Mouse (Mus musculus): ENCODE results near the gene Eif5a. TPM values are rescaled to one million over a fixed set of nuclear protein-coding genes. Genes with fewer than 3 reads are reported as not detected.

Eif5a gene
- polyA plus RNA-seq, 1 experiment from 2014 or later: 975 TPM

Small RNA genes within 50 kb of the gene (microRNA-seq; reads per million reads assigned to microRNA genes)
- not detected for gene Mir6924

Other genes with a start within 250 kb of the Eif5a start
- 310 and 340 TPM in 2 replicates for gene Eif4a1, start 249.5 kb downstream of the Eif5a start, polyA plus RNA-seq (2015; fragmentation: Nextera tagmentation; extraction: Ambion mirVana)
- gene Senp3, start 239.9 kb downstream of the Eif5a start, polyA plus RNA-seq (2015; fragmentation: Nextera tagmentation; extraction: Ambion mirVana): 47.1 and 54.8 TPM in 2 replicates
- 0.54 and 0.99 TPM in 2 replicates for gene Tnfsf13, start 236.2 kb downstream of the Eif5a start, polyA plus RNA-seq (2015; fragmentation: Nextera tagmentation; extraction: Ambion mirVana)
- gene Tnfsf12, start 226.1 kb downstream of the Eif5a start, polyA plus RNA-seq (2015; fragmentation: Nextera tagmentation; extraction: Ambion mirVana): 7.3 and 8.9 TPM in 2 replicates
- 2.9 and 4.2 TPM in 2 replicates for gene Tnfsfm13, start 225.9 kb downstream of the Eif5a start, polyA plus RNA-seq (2015; fragmentation: Nextera tagmentation; extraction: Ambion mirVana)
- gene Polr2a, start 163.3 kb downstream of the Eif5a start, polyA plus RNA-seq (2015; fragmentation: Nextera tagmentation; extraction: Ambion mirVana): 10.9 and 18.3 TPM in 2 replicates
- 0.16 and 0.48 TPM in 2 replicates for gene Slc35g3, start 160.0 kb downstream of the Eif5a start, polyA plus RNA-seq (2015; fragmentation: Nextera tagmentation; extraction: Ambion mirVana)
- gene Zbtb4, start 156.0 kb downstream of the Eif5a start, polyA plus RNA-seq (2015; fragmentation: Nextera tagmentation; extraction: Ambion mirVana): 3.1 and 3.8 TPM in 2 replicates
- 5.4 and 7.5 TPM in 2 replicates for gene Chrnb1, start 126.0 kb downstream of the Eif5a start, polyA plus RNA-seq (2015; fragmentation: Nextera tagmentation; extraction: Ambion mirVana)
- gene Fgf11, start 120.1 kb downstream of the Eif5a start, polyA plus RNA-seq (2015; fragmentation: Nextera tagmentation; extraction: Ambion mirVana): 1.8 and 2.9 TPM in 2 replicates
- gene Tmem102, start 116.3 kb downstream of the Eif5a start, polyA plus RNA-seq (2015; fragmentation: Nextera tagmentation; extraction: Ambion mirVana): 1.1 and 2.6 TPM in 2 replicates
- gene Gm39566, start 106.7 kb downstream of the Eif5a start, polyA plus RNA-seq (2015; fragmentation: Nextera tagmentation; extraction: Ambion mirVana): not detected in 2 replicates
- gene Spem2, start 103.5 kb downstream of the Eif5a start, polyA plus RNA-seq (2015; fragmentation: Nextera tagmentation; extraction: Ambion mirVana): not detected in 2 replicates
- not detected in 2 replicates for gene Spem1, start 99.8 kb downstream of the Eif5a start, polyA plus RNA-seq (2015; fragmentation: Nextera tagmentation; extraction: Ambion mirVana)
- gene Nlgn2, start 84.2 kb downstream of the Eif5a start, polyA plus RNA-seq (2015; fragmentation: Nextera tagmentation; extraction: Ambion mirVana): 1.6 and 2.2 TPM in 2 replicates
- gene Tmem256, start 83.4 kb downstream of the Eif5a start, polyA plus RNA-seq (2015; fragmentation: Nextera tagmentation; extraction: Ambion mirVana): 291 and 359 TPM in 2 replicates
- gene Plscr3, start 75.6 kb downstream of the Eif5a start, polyA plus RNA-seq (2015; fragmentation: Nextera tagmentation; extraction: Ambion mirVana): 68.5 and 81.4 TPM in 2 replicates
- 0.31 and 0.80 TPM in 2 replicates for gene Tnk1, start 63.2 kb downstream of the Eif5a start, polyA plus RNA-seq (2015; fragmentation: Nextera tagmentation; extraction: Ambion mirVana)
- not detected in 2 replicates for gene Tmem95, start 43.9 kb downstream of the Eif5a start, polyA plus RNA-seq (2015; fragmentation: Nextera tagmentation; extraction: Ambion mirVana)
- gene Kctd11, start 40.6 kb downstream of the Eif5a start, polyA plus RNA-seq (2015; fragmentation: Nextera tagmentation; extraction: Ambion mirVana): 3.3 and 5.7 TPM in 2 replicates
- gene Acap1, start 26.4 kb downstream of the Eif5a start, polyA plus RNA-seq (2015; fragmentation: Nextera tagmentation; extraction: Ambion mirVana): 4.5 and 14.8 TPM in 2 replicates
- 3.7 and 5.8 TPM in 2 replicates for gene 2810408A11Rik, start 21.0 kb downstream of the Eif5a start, polyA plus RNA-seq (2015; fragmentation: Nextera tagmentation; extraction: Ambion mirVana)
- gene Neurl4, start 20.9 kb downstream of the Eif5a start, polyA plus RNA-seq (2015; fragmentation: Nextera tagmentation; extraction: Ambion mirVana): 5.2 and 7.0 TPM in 2 replicates
- 44.8 and 54.9 TPM in 2 replicates for gene Gps2, start 8.1 kb downstream of the Eif5a start, polyA plus RNA-seq (2015; fragmentation: Nextera tagmentation; extraction: Ambion mirVana)
- 5.5 and 5.7 TPM in 2 replicates for gene Ybx2, start 13.8 kb upstream of the Eif5a start, polyA plus RNA-seq (2015; fragmentation: Nextera tagmentation; extraction: Ambion mirVana)
- gene Slc2a4, start 26.2 kb upstream of the Eif5a start, polyA plus RNA-seq (2015; fragmentation: Nextera tagmentation; extraction: Ambion mirVana): 42.0 and 42.6 TPM in 2 replicates
- gene Cldn7, start 42.8 kb upstream of the Eif5a start, polyA plus RNA-seq (2015; fragmentation: Nextera tagmentation; extraction: Ambion mirVana): 3.8 and 13.9 TPM in 2 replicates
- 19.9 and 21.6 TPM in 2 replicates for gene Ctdnep1, start 59.2 kb upstream of the Eif5a start, polyA plus RNA-seq (2015; fragmentation: Nextera tagmentation; extraction: Ambion mirVana)
- 97.8 and 99.6 TPM in 2 replicates for gene Elp5, start 60.6 kb upstream of the Eif5a start, polyA plus RNA-seq (2015; fragmentation: Nextera tagmentation; extraction: Ambion mirVana)
- gene Gabarap, start 69.2 kb upstream of the Eif5a start, polyA plus RNA-seq (2015; fragmentation: Nextera tagmentation; extraction: Ambion mirVana): 402 and 455 TPM in 2 replicates
- gene Phf23, start 73.8 kb upstream of the Eif5a start, polyA plus RNA-seq (2015; fragmentation: Nextera tagmentation; extraction: Ambion mirVana): 38.4 and 42.4 TPM in 2 replicates
- 17.4 and 24.8 TPM in 2 replicates for gene Dvl2, start 78.6 kb upstream of the Eif5a start, polyA plus RNA-seq (2015; fragmentation: Nextera tagmentation; extraction: Ambion mirVana)
- gene Acadvl, start 93.5 kb upstream of the Eif5a start, polyA plus RNA-seq (2015; fragmentation: Nextera tagmentation; extraction: Ambion mirVana): 200 and 235 TPM in 2 replicates
- 4.8 and 5.1 TPM in 2 replicates for gene Dlg4, start 95.0 kb upstream of the Eif5a start, polyA plus RNA-seq (2015; fragmentation: Nextera tagmentation; extraction: Ambion mirVana)
- 0.29 TPM in 1 of 2 replicates, not detected in the other for gene Asgr1, start 132.1 kb upstream of the Eif5a start, polyA plus RNA-seq (2015; fragmentation: Nextera tagmentation; extraction: Ambion mirVana)
- gene Asgr2, start 170.7 kb upstream of the Eif5a start, polyA plus RNA-seq (2015; fragmentation: Nextera tagmentation; extraction: Ambion mirVana): 0.22 TPM in 1 of 2 replicates, not detected in the other
- 0.40 and 0.82 TPM in 2 replicates for gene Mgl2, start 208.4 kb upstream of the Eif5a start, polyA plus RNA-seq (2015; fragmentation: Nextera tagmentation; extraction: Ambion mirVana)
- 0.40 and 0.67 TPM in 2 replicates for gene Clec10a, start 234.2 kb upstream of the Eif5a start, polyA plus RNA-seq (2015; fragmentation: Nextera tagmentation; extraction: Ambion mirVana)

All from heart, embryonic 15.5 days (tissue).